Mouse (Mus musculus): Measurements from ENCODE around the gene Gpr143. TPM values are rescaled to one million over a fixed set of nuclear protein-coding genes. Genes with fewer than 3 reads are reported as not detected.
"Not testable (repeated sequence)": the region's sequence is repeated elsewhere in the genome, so short reads cannot be mapped to it uniquely, and the experiment has no call there.

The Gpr143 gene
- polyA plus RNA-seq, 1 experiment from 2014 or later: 0.46 TPM

- not testable (repeated sequence) for H3K4me3 ChIP-seq (replicated peaks; ENCODE audit: low read depth, low read length); H3K4me2 ChIP-seq (ENCODE audit: low read length); ATAC-seq (ENCODE audit: low FRiP score, low TSS enrichment); H3K27ac ChIP-seq (replicated peaks; ENCODE audit: low read depth, low read length); H3K9ac ChIP-seq (replicated peaks; ENCODE audit: low read length); H3K27me3 ChIP-seq (ENCODE audit: control insufficient read depth, insufficient read depth, low read length); H3K9me3 ChIP-seq (ENCODE audit: control insufficient read depth, low read length); H3K4me1 ChIP-seq (ENCODE audit: control insufficient read depth, insufficient read depth, low read length); DNase-seq; H3K36me3 ChIP-seq (ENCODE audit: control insufficient read depth, insufficient read depth, low read length)
- no CpG with 5 or more reads among the region's 1 CpGs for WGBS
Observed at GRCm38 (mm10) chrX:152831003-152831550, 49.4 kb downstream of the Gpr143 start.

- not testable (repeated sequence) for H3K4me2 ChIP-seq (ENCODE audit: low read length); H3K4me3 ChIP-seq (replicated peaks; ENCODE audit: low read depth, low read length); H3K9me3 ChIP-seq (ENCODE audit: control insufficient read depth, low read length); H3K27me3 ChIP-seq (ENCODE audit: control insufficient read depth, insufficient read depth, low read length); H3K9ac ChIP-seq (replicated peaks; ENCODE audit: low read length); H3K27ac ChIP-seq (replicated peaks; ENCODE audit: low read depth, low read length); H3K36me3 ChIP-seq (ENCODE audit: control insufficient read depth, insufficient read depth, low read length); H3K4me1 ChIP-seq (ENCODE audit: control insufficient read depth, insufficient read depth, low read length); ATAC-seq (ENCODE audit: low FRiP score, low TSS enrichment)
- peak; percentile 79 for DNase-seq
- WGBS: 29% methylated on average over 5 of the region's 5 CpGs
Observed at GRCm38 (mm10) chrX:152834940-152835339, 53.2 kb downstream of the Gpr143 start.

DNA sequence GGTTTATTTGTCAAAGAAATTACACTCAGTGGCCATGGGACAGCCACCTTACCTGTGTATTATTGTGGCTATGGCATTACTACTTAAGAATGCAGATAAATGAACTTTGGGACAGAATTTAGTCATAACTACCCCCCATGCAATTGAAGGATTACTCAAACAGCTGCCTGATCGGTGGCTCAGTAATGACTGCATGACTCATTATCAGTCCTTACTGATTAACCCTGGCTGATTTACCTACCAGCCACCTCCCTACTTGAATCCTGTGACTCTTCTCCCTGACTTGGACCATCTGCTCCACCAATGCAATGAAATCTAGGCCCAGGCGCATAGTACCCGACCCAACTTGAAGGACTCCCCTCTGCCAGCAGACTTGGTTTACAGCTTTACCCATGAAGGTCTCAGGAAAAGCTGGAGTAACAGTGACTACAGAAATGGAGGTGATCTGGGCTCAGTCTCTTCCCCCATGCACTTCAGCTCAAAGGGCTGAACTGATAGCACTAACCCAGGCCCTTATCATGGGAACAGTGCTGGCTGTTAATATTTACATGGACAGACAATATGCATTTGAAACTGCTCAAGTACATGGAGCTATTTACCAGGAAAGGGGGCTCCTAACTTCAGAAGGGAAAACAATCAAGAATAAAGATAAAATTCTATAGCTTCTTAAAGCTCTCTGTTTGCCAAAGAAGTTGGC is 73.5 kb downstream of the Gpr143 start:
- Histone ChIP-seq H3K4me3 (replicated peaks; ENCODE audit: low read depth, low read length) (no peak overlapping the region), H3K27ac (replicated peaks; ENCODE audit: low read depth, low read length) (no peak overlapping the region), H3K36me3 (ENCODE audit: control insufficient read depth, insufficient read depth, low read length) (no peaks in the 10 kb centered on the region), H3K9me3 (ENCODE audit: control insufficient read depth, low read length) (peaks cover 8% of the 10 kb centered on the region), H3K9ac (replicated peaks; ENCODE audit: low read length) (no peak overlapping the region), H3K4me2 (ENCODE audit: low read length) (no peak overlapping the region), H3K27me3 (ENCODE audit: control insufficient read depth, insufficient read depth, low read length) (no peaks in the 10 kb centered on the region), H3K4me1 (ENCODE audit: control insufficient read depth, insufficient read depth, low read length) (no peaks in the 10 kb centered on the region)
- WGBS: 91% methylated on average over 3 of the region's 3 CpGs
- no peak for DNase-seq
- no peak for ATAC-seq (ENCODE audit: low FRiP score, low TSS enrichment)

Other genes with a start within 250 kb of the Gpr143 start
- gene Cldn34a, start 218.6 kb upstream of the Gpr143 start, polyA plus RNA-seq (2014; fragmentation: Nextera tagmentation; extraction: Ambion mirVana): not detected in 2 replicates
- 93.7 and 95.6 TPM in 2 replicates for gene Shroom2, start 12.5 kb upstream of the Gpr143 start, polyA plus RNA-seq (2014; fragmentation: Nextera tagmentation; extraction: Ambion mirVana)
- 3.7 and 4.3 TPM in 2 replicates for gene Usp51, start 224.5 kb downstream of the Gpr143 start, polyA plus RNA-seq (2014; fragmentation: Nextera tagmentation; extraction: Ambion mirVana)